Mouse (Mus musculus) neutrophil, adult 5-6 weeks (primary cell): Measurements from ENCODE around the gene Dnajc15. TPM values are rescaled to one million over a fixed set of nuclear protein-coding genes. Genes with fewer than 3 reads are reported as not detected.
A peak's percentile ranks its signal among the peaks of the same experiment; 100 is the strongest.

Experiments
- ATAC-seq: fragments of 151-379, 151-347 bp; 2 replicates; pipeline ENCODE4 v1.8.0; 2017; ENCODE audit warnings: mild to moderate bottlenecking, moderate TSS enrichment; ENCODE audit not compliant: insufficient number of reproducible peaks, poor library complexity, low FRiP score, severe bottlenecking; ENCODE audit errors: extremely low read depth
- total RNA-seq: library from RNA; stranded (forward); fragments of 200-1000 nt; gene quantifications from 2 replicates; pipeline ENCODE4 v1.2.3, GENCODE M21; 2017

Gene Dnajc15
- total RNA-seq, 1 experiment from 2014 or later = 21.5 TPM

DNA sequence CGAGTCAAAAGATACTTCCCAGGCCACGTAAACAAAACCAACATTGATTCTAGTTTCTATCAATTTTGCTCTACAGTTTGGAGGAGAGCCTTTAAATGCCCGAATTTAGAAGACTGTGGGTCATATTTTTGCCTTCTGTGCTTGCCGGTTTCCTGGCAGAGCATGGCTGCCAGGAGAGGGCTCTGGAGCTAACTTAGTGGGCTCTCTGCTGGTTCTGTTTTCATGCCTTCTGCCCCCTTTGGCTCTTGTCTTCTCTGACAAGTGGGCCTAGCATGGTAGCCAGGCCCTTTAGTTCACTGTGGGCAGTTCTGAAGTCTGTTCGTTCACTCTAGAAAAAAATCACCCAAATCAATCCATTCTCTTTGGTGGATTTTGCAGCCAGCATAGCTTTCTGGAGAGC is 63.5 kb downstream of the Dnajc15 start:
- no peak for ATAC-seq

DNA sequence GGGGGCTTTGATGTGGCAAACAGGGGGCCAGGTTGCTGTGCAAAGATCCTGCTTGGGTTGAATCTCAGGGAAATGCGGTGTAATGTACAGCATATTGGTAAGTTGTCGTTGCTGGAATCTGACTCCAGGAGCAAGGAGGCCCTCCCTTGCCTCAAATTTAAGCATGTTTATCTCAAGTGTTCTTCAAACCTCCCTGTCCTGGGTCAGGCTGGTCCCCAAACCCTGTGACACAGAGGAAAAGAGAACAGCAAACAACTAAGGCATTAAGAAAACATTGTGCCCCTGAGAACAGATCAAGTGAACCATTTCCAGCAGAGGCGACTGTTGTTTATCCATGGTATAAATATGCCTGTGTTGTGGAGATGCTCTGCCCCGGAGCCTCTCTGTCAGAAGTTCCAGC is 67.1 kb downstream of the Dnajc15 start:
- ATAC-seq = no peak

- no peak for ATAC-seq
These were observed 68.6 kb downstream of the Dnajc15 start for GRCm38 (mm10) chr14:77806345-77806744.

- no peak for ATAC-seq
These were observed 72.7 kb downstream of the Dnajc15 start for GRCm38 (mm10) chr14:77802268-77802630.

- ATAC-seq = no peak
These were observed 73.2 kb downstream of the Dnajc15 start for GRCm38 (mm10) chr14:77801571-77802267.

DNA sequence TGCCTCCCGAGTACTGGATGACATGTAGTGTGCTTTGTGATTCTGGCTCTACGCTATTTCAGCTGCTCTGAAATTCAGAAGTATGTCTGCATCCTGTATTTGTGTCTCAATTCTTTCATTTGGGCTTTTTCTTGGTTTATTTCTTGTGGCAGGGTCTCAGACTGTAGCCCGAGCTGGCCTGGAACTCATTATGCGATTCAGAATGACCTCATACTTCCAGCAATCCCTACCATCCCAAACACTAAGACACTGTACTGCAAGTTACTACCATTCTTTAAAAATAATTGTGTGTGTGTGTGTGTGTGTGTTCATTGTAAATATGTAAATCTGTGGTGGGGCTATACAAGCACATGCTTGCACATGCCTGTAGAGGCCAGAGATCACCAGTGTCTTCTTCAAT is 78.4 kb downstream of the Dnajc15 start:
- ATAC-seq = no peak

- ATAC-seq = peak; percentile 13; the same call in 1 of the 2 replicates
These were observed 79.7 kb downstream of the Dnajc15 start for GRCm38 (mm10) chr14:77795240-77795639.

DNA sequence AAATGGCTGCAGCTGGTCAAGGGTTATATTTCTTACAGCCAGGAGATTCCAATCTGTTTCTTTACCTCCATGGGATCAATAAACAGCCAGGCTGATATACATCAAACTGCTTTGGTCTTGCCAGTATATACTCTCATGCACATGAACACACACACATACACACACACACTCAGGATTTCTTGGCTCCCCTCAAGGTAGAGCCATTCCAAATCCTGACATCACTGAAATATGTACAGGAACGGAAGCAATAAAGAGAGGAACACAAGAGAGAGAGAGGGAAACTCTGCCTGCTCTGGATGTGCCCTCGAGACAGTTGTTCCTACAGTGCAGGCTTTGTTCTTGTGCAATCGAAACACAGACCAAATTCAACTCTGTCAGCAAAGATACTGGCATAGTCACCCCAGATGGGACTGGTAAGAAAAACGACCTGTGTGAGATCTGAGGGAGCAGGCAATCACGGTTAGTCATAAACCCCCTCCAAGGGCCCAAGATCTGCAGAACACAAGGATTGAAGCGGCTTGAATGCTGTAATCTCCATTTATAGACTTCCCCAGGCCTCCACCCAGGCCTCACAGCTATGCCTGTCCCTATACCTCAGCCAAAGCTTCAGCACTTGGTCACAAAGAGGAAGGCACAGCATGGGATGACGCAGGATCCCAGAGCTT is 80.5 kb downstream of the Dnajc15 start:
- ATAC-seq = no peak

GRCm38 (mm10) chr14:77792998-77793397 is 81.9 kb downstream of the Dnajc15 start:
- ATAC-seq = no peak

DNA sequence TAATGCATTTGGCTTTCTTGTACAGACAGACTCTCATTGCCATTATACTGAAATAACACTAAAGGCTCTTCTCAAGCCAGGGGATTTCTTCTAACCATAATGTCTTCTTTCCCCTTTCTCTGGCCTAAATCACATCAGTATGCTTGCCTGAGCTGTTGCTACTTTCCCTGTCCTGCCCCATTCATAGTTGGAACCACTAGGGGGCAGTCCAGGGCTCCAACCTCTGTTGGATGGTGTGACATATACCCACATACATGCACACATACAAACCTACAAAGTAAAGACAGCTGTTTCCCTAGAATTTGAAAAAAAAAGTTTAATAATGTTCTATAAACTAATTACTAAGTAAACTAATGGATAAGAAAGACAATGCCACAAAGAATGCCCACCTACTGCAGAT is 91.7 kb downstream of the Dnajc15 start:
- peak; percentile 84 for ATAC-seq

- no peak for ATAC-seq
These were observed 97.6 kb downstream of the Dnajc15 start for GRCm38 (mm10) chr14:77777365-77777764.

GRCm38 (mm10) chr14:77776005-77776531 is 98.9 kb downstream of the Dnajc15 start:
- no peak for ATAC-seq

DNA sequence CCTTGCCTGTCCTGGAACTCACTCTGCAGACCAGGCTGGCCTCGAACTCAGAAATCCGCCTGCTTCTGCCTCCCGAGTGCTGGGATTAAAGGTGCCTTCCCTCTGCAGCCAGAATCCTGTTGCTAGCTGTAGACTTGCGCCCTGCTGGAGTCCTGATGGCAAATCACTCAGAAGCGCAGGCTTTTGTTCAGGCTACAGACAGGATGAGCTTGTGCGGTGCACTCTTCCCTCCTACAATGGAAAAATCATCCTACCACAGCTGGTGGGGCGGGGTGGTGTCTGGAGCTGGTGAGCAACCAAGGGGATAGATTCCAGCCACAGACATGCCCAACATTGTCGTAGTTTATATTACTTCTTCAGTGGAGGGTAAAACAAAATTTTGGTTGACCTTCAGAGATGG is 101.6 kb downstream of the Dnajc15 start:
- ATAC-seq = no peak

- no peak for ATAC-seq
These were observed 103.3 kb downstream of the Dnajc15 start for GRCm38 (mm10) chr14:77771626-77772025.

Other genes with a start within 250 kb of the Dnajc15 start
- 147 and 149 TPM in 2 replicates for gene Epsti1, start 29.1 kb upstream of the Dnajc15 start, total RNA-seq
- gene Fam216b, start 213.9 kb upstream of the Dnajc15 start, total RNA-seq = not detected in 2 replicates